Comparison of ENCODE assay signal across 8 mouse cellular contexts in the genomic region with DNA sequence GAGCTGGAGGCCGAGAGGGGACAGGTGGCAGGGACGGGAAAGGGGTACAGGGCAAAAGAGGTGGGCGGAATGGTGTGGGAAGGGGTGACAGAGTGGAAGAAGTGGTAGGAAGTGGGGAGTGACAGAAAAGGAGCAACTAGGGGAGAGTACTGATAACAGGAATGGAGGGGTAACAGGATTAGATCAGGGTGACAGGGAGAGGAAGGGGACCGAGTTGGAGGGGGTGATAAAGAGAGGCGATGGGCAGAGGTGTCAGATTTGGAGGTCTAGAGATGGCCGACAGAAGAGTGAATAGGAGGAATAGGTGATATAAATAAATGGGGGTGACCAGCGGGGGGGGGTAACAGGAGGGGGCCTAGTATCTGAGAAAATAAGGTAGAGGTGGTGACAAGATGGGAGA. TPM values are rescaled to one million over a fixed set of nuclear protein-coding genes. Genes with fewer than 3 reads are reported as not detected.
DNase-seq lines count a peak whose midpoint lies in the region; ATAC-seq and TF ChIP-seq lines count a peak whose summit lies in the region.

No protein-coding gene starts in this region.

- H3K36me3 ChIP-seq in megakaryocyte, embryonic 14.5 days (replicated peaks; ENCODE audit: low read length) = peaks cover 39% of the 10 kb centered on the region
- H3K36me3 ChIP-seq in limb, embryonic 13.5 days = peaks cover 30% of the 10 kb centered on the region
- peaks cover 16% of the 10 kb centered on the region for H3K36me3 ChIP-seq in stomach, embryonic 14.5 days (ENCODE audit: control insufficient read depth, insufficient read depth, low read length)

- TF ChIP-seq POLR2A in cerebellum, adult 2 months (IDR thresholded peaks at IDR 0.05; ENCODE audit: borderline replicate concordance, insufficient read depth, low read length) = no peak

- no peaks in the 10 kb centered on the region for H3K27me3 ChIP-seq in cerebellum, adult 2 months (ENCODE audit: control insufficient read depth, insufficient read depth, low read length)
- no peaks in the 10 kb centered on the region for H3K27me3 ChIP-seq in megakaryocyte, embryonic 14.5 days (replicated peaks)
- no peaks in the 10 kb centered on the region for H3K27me3 ChIP-seq in limb, embryonic 13.5 days
- H3K27me3 ChIP-seq in stomach, embryonic 14.5 days (ENCODE audit: control insufficient read depth, insufficient read depth, low read length) = no peaks in the 10 kb centered on the region

- under 1% methylated on average over 7 of the region's 7 CpGs for WGBS in cerebellum, adult 2 months
- under 1% methylated on average over 7 of the region's 7 CpGs for WGBS in limb, embryonic 13.5 days
- 3% methylated on average over 7 of the region's 7 CpGs for WGBS in stomach, embryonic 14.5 days

- peak overlapping the region; percentile 96 for H3K4me3 ChIP-seq in cerebellum, adult 2 months (replicated peaks; ENCODE audit: insufficient read depth, low read depth, low read length)
- peak overlapping the region; percentile 98 for H3K4me3 ChIP-seq in megakaryocyte, embryonic 14.5 days (replicated peaks)
- peak overlapping the region; percentile 75 for H3K4me3 ChIP-seq in limb, embryonic 13.5 days
- H3K4me3 ChIP-seq in stomach, embryonic 14.5 days (ENCODE audit: low read depth, low read length) = peak overlapping the region; percentile 81

- peak overlapping the region; percentile 68 for H3K27ac ChIP-seq in cerebellum, adult 2 months (ENCODE audit: insufficient read depth, low read length)
- H3K27ac ChIP-seq in limb, embryonic 13.5 days = peak overlapping the region; percentile 72; the same call in 1 of the 2 replicates
- H3K27ac ChIP-seq in stomach, embryonic 14.5 days (ENCODE audit: low read length) = peak overlapping the region; percentile 74; the same call in 1 of the 2 replicates

- H3K4me2 ChIP-seq in limb, embryonic 13.5 days (replicated peaks) = peak overlapping the region; percentile 74
- peak overlapping the region; percentile 75 for H3K4me2 ChIP-seq in stomach, embryonic 14.5 days (replicated peaks; ENCODE audit: low read depth, low read length)

- peak in 1 of 2 experiments; percentile 35 for DNase-seq in cerebellum, adult 2 months
- DNase-seq in cerebellum, postnatal 25 days = no peak
- DNase-seq in left cerebral cortex, adult 9 months (ENCODE audit: low spot score in 2 of 2) = no peak
- DNase-seq in adrenal gland, adult 8-10 months = no peak

- no peak for ATAC-seq in megakaryocyte, adult 5-6 weeks (ENCODE audit: poor library complexity, severe bottlenecking)
- ATAC-seq in limb, embryonic 13.5 days (ENCODE audit: low FRiP score, low read depth) = no peak
- ATAC-seq in stomach, embryonic 14.5 days (ENCODE audit: insufficient number of reproducible peaks, insufficient read depth, low FRiP score, low read depth) = no peak

- no peaks in the 10 kb centered on the region for H3K9me3 ChIP-seq in megakaryocyte, embryonic 14.5 days
- H3K9me3 ChIP-seq in limb, embryonic 13.5 days = no peaks in the 10 kb centered on the region
- no peaks in the 10 kb centered on the region for H3K9me3 ChIP-seq in stomach, embryonic 14.5 days (ENCODE audit: control insufficient read depth, low read depth, low read length)

- peaks cover 19% of the 10 kb centered on the region for H3K4me1 ChIP-seq in cerebellum, adult 2 months (ENCODE audit: control insufficient read depth, insufficient read depth, low read length)
- H3K4me1 ChIP-seq in megakaryocyte, embryonic 14.5 days = peaks cover 69% of the 10 kb centered on the region
- H3K4me1 ChIP-seq in limb, embryonic 13.5 days = peaks cover 29% of the 10 kb centered on the region
- H3K4me1 ChIP-seq in stomach, embryonic 14.5 days (ENCODE audit: control insufficient read depth, insufficient read depth, low read length) = peaks cover 12% of the 10 kb centered on the region

- TF ChIP-seq CTCF in cerebellum, adult 2 months (IDR thresholded peaks at IDR 0.05; ENCODE audit: borderline replicate concordance, insufficient read depth, low read depth, low read length) = no peak

- peak overlapping the region; percentile 78 for H3K9ac ChIP-seq in limb, embryonic 13.5 days
- H3K9ac ChIP-seq in stomach, embryonic 14.5 days (replicated peaks; ENCODE audit: low read depth, low read length) = peak overlapping the region; percentile 69

RNA-seq across cellular contexts. Expression of gene Cic, which starts 1.1 kb away (rescaled TPM):
- 121 and 124 TPM in 2 replicates for polyA plus RNA-seq in cerebellum, adult 2 months (2012; rRNA removed)
- polyA plus RNA-seq in megakaryocyte, embryonic 14.5 days (2012; ENCODE audit: insufficient read depth, low replicate concordance) = 290 and 655 TPM in 2 replicates
- 166 and 174 TPM in 2 replicates for total RNA-seq in megakaryocyte, adult 5-6 weeks (2015)
- 55.5 and 84.2 TPM in 2 replicates for total RNA-seq in megakaryocyte, adult 5-6 weeks (2017)
- 40.9 and 43.6 TPM in 2 replicates for polyA plus RNA-seq in limb, embryonic 13.5 days (2015; fragmentation: Nextera tagmentation; extraction: Ambion mirVana)
- polyA plus RNA-seq in stomach, embryonic 14.5 days (2014; fragmentation: Nextera tagmentation; extraction: Ambion mirVana) = 51.4 and 54.1 TPM in 2 replicates
- total RNA-seq in adrenal gland, adult 8-10 months (2022) = 100 to 1,000 TPM; 118 to 195 (median 151) TPM

RNA-seq across cellular contexts. Expression of gene Erf, which starts 18.0 kb away (rescaled TPM):
- 14.3 and 14.8 TPM in 2 replicates for polyA plus RNA-seq in cerebellum, adult 2 months (2012; rRNA removed)
- 44.8 and 66.8 TPM in 2 replicates for polyA plus RNA-seq in megakaryocyte, embryonic 14.5 days (2012; ENCODE audit: insufficient read depth, low replicate concordance)
- 4.9 and 6.5 TPM in 2 replicates for total RNA-seq in megakaryocyte, adult 5-6 weeks (2015)
- 2.6 and 5.3 TPM in 2 replicates for total RNA-seq in megakaryocyte, adult 5-6 weeks (2017)
- polyA plus RNA-seq in limb, embryonic 13.5 days (2015; fragmentation: Nextera tagmentation; extraction: Ambion mirVana) = 25.6 and 26.6 TPM in 2 replicates
- 25.8 and 27.7 TPM in 2 replicates for polyA plus RNA-seq in stomach, embryonic 14.5 days (2014; fragmentation: Nextera tagmentation; extraction: Ambion mirVana)
- total RNA-seq in adrenal gland, adult 8-10 months (2022) = 10 to 100 TPM; 23.6 to 29.4 (median 27.2) TPM

RNA-seq across cellular contexts. Expression of gene Pafah1b3, which starts 29.2 kb away (rescaled TPM):
- 41.9 and 42.6 TPM in 2 replicates for polyA plus RNA-seq in cerebellum, adult 2 months (2012; rRNA removed)
- polyA plus RNA-seq in megakaryocyte, embryonic 14.5 days (2012; ENCODE audit: insufficient read depth, low replicate concordance) = 19.1 TPM in 1 of 2 replicates, not detected in the other
- total RNA-seq in megakaryocyte, adult 5-6 weeks (2015) = 7.7 and 15.9 TPM in 2 replicates
- 7.7 and 14.6 TPM in 2 replicates for total RNA-seq in megakaryocyte, adult 5-6 weeks (2017)
- 281 and 307 TPM in 2 replicates for polyA plus RNA-seq in limb, embryonic 13.5 days (2015; fragmentation: Nextera tagmentation; extraction: Ambion mirVana)
- 274 and 284 TPM in 2 replicates for polyA plus RNA-seq in stomach, embryonic 14.5 days (2014; fragmentation: Nextera tagmentation; extraction: Ambion mirVana)
- 10 to 100 TPM; 34.0 to 48.5 (median 42.5) TPM for total RNA-seq in adrenal gland, adult 8-10 months (2022)

RNA-seq across cellular contexts. Expression of gene Gsk3a, which starts 30.9 kb away (rescaled TPM):
- polyA plus RNA-seq in cerebellum, adult 2 months (2012; rRNA removed) = 226 and 230 TPM in 2 replicates
- polyA plus RNA-seq in megakaryocyte, embryonic 14.5 days (2012; ENCODE audit: insufficient read depth, low replicate concordance) = 55.6 and 120 TPM in 2 replicates
- total RNA-seq in megakaryocyte, adult 5-6 weeks (2015) = 90.1 and 90.2 TPM in 2 replicates
- 58.7 and 60.8 TPM in 2 replicates for total RNA-seq in megakaryocyte, adult 5-6 weeks (2017)
- 11.9 and 13.0 TPM in 2 replicates for polyA plus RNA-seq in limb, embryonic 13.5 days (2015; fragmentation: Nextera tagmentation; extraction: Ambion mirVana)
- polyA plus RNA-seq in stomach, embryonic 14.5 days (2014; fragmentation: Nextera tagmentation; extraction: Ambion mirVana) = 14.7 and 15.9 TPM in 2 replicates
- total RNA-seq in adrenal gland, adult 8-10 months (2022) = 100 to 1,000 TPM in 3 of 4 experiments, 10 to 100 TPM in 1; 99.2 to 107 (median 104) TPM

RNA-seq across cellular contexts. Expression of gene Prr19, which starts 32.6 kb away (rescaled TPM):
- 0.16 and 0.20 TPM in 2 replicates for polyA plus RNA-seq in cerebellum, adult 2 months (2012; rRNA removed)
- 0.17 TPM in 1 of 2 replicates, not detected in the other for polyA plus RNA-seq in megakaryocyte, embryonic 14.5 days (2012; ENCODE audit: insufficient read depth, low replicate concordance)
- total RNA-seq in megakaryocyte, adult 5-6 weeks (2015) = not detected in 2 replicates
- not detected in 2 replicates for total RNA-seq in megakaryocyte, adult 5-6 weeks (2017)
- 0.91 and 1.1 TPM in 2 replicates for polyA plus RNA-seq in limb, embryonic 13.5 days (2015; fragmentation: Nextera tagmentation; extraction: Ambion mirVana)
- 0.76 and 1.1 TPM in 2 replicates for polyA plus RNA-seq in stomach, embryonic 14.5 days (2014; fragmentation: Nextera tagmentation; extraction: Ambion mirVana)
- not detected for total RNA-seq in adrenal gland, adult 8-10 months (2022)
